Mouse (Mus musculus) naive thymus-derived CD4-positive, alpha-beta T cell, adult 5 months (primary cell): ENCODE measurements around the gene Inava. TPM values are rescaled to one million over a fixed set of nuclear protein-coding genes. Genes with fewer than 3 reads are reported as not detected.

ENCODE experiments used
- polyA plus RNA-seq: library from polyadenylated mRNA; unstranded; fragments of 100-300 nt; shearing (Covaris generic); gene quantifications from one replicate; pipeline ENCODE4 v1.2.1, GENCODE M21; 2017

Inava gene
- not detected for polyA plus RNA-seq

DNA sequence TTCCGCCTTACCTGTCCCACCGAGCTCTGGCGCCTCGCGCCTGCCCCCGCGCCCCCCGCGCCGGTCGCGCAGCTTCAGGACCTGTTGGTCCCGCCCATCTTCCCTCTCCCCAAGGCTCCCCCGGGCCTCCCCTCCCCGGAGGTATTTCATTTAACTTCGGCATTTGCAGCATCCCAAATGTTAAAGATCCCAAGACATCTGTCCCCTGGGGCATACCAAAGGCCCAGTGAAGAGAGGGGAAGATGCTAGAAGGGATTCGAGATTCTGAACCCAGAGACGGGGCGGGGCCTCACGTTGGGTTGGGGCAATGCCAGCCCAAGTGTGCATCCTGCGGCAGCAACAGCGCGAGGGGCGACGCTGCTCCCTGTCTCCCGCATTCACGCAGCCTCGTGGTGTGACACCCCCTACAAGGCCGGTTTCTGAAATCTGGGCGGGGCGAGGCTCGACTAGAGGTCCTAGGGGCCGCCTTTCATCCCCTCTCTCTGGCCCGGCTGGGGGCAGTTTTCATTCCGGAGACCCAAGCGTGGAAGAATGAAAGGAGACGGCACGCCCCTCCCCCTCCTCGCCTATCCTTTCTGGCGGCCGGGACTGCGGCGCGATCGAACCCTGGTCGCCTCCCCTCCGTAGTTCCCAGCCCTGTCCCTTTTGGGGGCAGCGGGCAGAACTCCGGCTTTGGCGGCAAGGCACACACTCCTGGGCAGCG, at the start of gene Inava:
Gene Inava, minus strand, starts transcription at position 373 of the 703 bp plus-strand sequence.

DNA sequence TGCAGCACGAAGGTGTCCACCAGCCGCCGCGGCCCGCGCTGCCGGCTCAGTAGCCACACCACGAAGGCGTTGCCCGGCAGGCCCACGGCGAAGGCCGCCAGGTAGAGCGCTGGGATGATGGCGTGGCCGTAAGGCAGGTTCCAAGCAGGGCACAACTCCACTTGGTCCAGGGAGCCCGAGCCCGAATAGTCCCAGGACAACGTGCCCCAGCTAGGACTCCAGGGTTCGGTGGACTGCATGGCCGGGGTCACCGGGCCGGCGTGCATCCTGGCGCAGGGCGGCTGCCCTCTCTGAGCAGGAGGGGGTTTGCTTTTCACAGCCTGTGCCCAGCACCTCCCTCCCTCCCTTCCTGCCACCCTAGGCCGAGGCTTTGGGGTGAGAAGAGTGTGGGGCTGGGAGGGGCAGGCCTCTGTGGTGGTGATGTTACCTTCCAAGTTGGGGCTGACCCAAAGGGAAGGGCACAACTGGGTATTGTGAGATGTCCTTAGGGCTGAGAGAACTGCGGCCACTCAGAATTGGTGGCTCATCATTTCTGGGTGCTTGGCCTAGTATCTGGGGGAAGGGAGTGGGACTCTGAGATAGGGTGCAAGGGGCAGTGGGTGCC, 26.7 kb upstream of the Inava start, which contains the start of gene Gpr25:
Gene Gpr25, minus strand, starts transcription at position 239 of the 604 bp plus-strand sequence.

DNA sequence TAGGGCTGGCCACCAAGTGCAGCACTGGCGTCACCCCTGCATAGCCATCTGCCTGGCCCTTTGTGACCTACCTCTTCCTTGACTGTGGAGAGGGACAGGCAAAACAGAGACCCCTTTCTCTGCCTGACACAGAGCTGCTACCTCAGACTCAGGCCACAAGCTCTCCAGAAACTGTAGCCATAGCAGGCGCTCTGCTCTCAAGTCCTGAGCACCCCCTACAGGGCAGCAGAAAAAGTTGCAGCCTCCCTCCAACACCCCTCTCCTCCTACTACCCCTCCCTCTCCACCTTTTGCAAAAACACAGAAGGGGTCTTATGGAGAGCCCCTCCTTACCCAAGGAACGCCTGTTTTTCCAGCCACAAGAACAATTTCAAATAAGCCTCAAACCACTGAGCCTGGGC, 21.3 kb downstream of the Inava start, which contains the start of gene Mroh3:
Gene Mroh3, minus strand, starts transcription at position 26 of the 400 bp plus-strand sequence.

Other genes with a start within 250 kb of the Inava start
- not detected for gene Igfn1, start 227.9 kb downstream of the Inava start, polyA plus RNA-seq
- 27.7 TPM for gene Tmem9, start 226.1 kb downstream of the Inava start, polyA plus RNA-seq
- gene Ascl5, start 183.5 kb downstream of the Inava start, polyA plus RNA-seq, result not detected
- gene Cacna1s, start 181.5 kb downstream of the Inava start, polyA plus RNA-seq, result not detected
- 74.7 TPM for gene Kif21b, start 102.9 kb downstream of the Inava start, polyA plus RNA-seq
- not detected for gene Mroh3, start 21.4 kb downstream of the Inava start, polyA plus RNA-seq
- gene Gpr25, start 26.6 kb upstream of the Inava start, polyA plus RNA-seq, result not detected
- gene Camsap2, start 111.8 kb upstream of the Inava start, polyA plus RNA-seq, result 38.7 TPM
- gene Ddx59, start 181.0 kb upstream of the Inava start, polyA plus RNA-seq, result 17.5 TPM
- not detected for gene Kif14, start 232.1 kb upstream of the Inava start, polyA plus RNA-seq